Mouse (Mus musculus) intestine, embryonic 14.5 days (tissue): ENCODE measurements around the gene Ubxn11. TPM values are rescaled to one million over a fixed set of nuclear protein-coding genes. Genes with fewer than 3 reads are reported as not detected.
A peak's percentile ranks its signal among the peaks of the same experiment; 100 is the strongest.

ENCODE experiments used
- ATAC-seq: fragments of 200-750 bp; cut with Nextera tagmentation; replicated peaks from 2 replicates; pipeline ENCODE4 v1.8.0; 2017; ENCODE audit warnings: low read depth, moderate number of reproducible peaks, moderate TSS enrichment, moderate library complexity; ENCODE audit not compliant: low FRiP score, low TSS enrichment
- DNase-seq: peaks from one replicate; pipeline ENCODE4 v3.0.0-alpha.2; 2018; ENCODE audit warnings: low spot score
- H3K27ac ChIP-seq: fragments of 300-500 bp; sonication (generic); 2 replicates; pipeline ENCODE4 v1.5.1; 2014; ENCODE audit warnings: low read depth, mild to moderate bottlenecking, control low read depth
- H3K27me3 ChIP-seq: fragments of 300-500 bp; sonication (generic); replicated peaks from 2 replicates; pipeline ENCODE4 v1.6.1; 2014; ENCODE audit warnings: low read length, control low read depth; ENCODE audit not compliant: control insufficient read depth, insufficient read depth
- H3K36me3 ChIP-seq: fragments of 300-500 bp; sonication (generic); 2 replicates; pipeline ENCODE4 v1.6.1; 2014; ENCODE audit warnings: low read length, control low read depth; ENCODE audit not compliant: control insufficient read depth, insufficient read depth
- H3K4me1 ChIP-seq: fragments of 300-500 bp; sonication (generic); replicated peaks from 2 replicates; pipeline ENCODE4 v1.6.1; 2014; ENCODE audit warnings: low read length, control low read depth, mixed read lengths; ENCODE audit not compliant: control insufficient read depth, insufficient read depth
- H3K4me2 ChIP-seq: fragments of 300-500 bp; sonication (generic); 2 replicates; pipeline ENCODE4 v1.6.1; 2014; ENCODE audit warnings: low read length
- H3K4me3 ChIP-seq: fragments of 300-500 bp; sonication (generic); 2 replicates; pipeline ENCODE4 v1.5.1; 2014; ENCODE audit warnings: low read depth, low read length, control low read depth, mixed read lengths
- H3K9ac ChIP-seq: fragments of 300-500 bp; sonication (generic); 2 replicates; pipeline ENCODE4 v1.6.1; 2014; ENCODE audit warnings: mild to moderate bottlenecking, low read length
- H3K9me3 ChIP-seq: fragments of 300-500 bp; sonication (generic); 2 replicates; pipeline ENCODE4 v1.6.1; 2016; ENCODE audit warnings: low read length, control low read depth; ENCODE audit not compliant: control insufficient read depth
- WGBS: fragments of 180-500 bp; shearing (Covaris S2); extraction: QIAGEN DNeasy Blood & Tissue Kit; methylation state at CpG from one replicate; pipeline ENCODE4 v1.1.7; 2014; 5-methylcytosine and 5-hydroxymethylcytosine counted together
- polyA plus RNA-seq: library from polyadenylated mRNA; unstranded; fragments of >200 nt; fragmentation: Nextera tagmentation; extraction: Ambion mirVana; gene quantifications from 2 replicates; pipeline ENCODE4 v1.2.1, GENCODE M21; 2014

Ubxn11 gene
- 5.7 and 8.1 TPM in 2 replicates for polyA plus RNA-seq

- ATAC-seq = peak; percentile 91
- Histone ChIP-seq H3K9me3 (no peaks in the 10 kb centered on the region), H3K4me1 (0 out of 2 replicates have a peak, but pooled peaks cover 2% of the 10 kb centered on the region), H3K27ac (no peak within 1 kb of the TSS), H3K27me3 (no peaks in the 10 kb centered on the region), H3K9ac (peak within 1 kb of the TSS; percentile 31), H3K36me3 (no peaks in the 10 kb centered on the region), H3K4me2 (peak within 1 kb of the TSS; percentile 60), H3K4me3 (peak within 1 kb of the TSS; percentile 50)
- 18% methylated on average over 34 of the region's 34 CpGs for WGBS
- peak; percentile 88 for DNase-seq
These were observed at the start of gene Ubxn11 for GRCm38 (mm10) chr4:134101979-134102741. Ubxn11 (plus strand) TSS chr4:134102570.

DNA sequence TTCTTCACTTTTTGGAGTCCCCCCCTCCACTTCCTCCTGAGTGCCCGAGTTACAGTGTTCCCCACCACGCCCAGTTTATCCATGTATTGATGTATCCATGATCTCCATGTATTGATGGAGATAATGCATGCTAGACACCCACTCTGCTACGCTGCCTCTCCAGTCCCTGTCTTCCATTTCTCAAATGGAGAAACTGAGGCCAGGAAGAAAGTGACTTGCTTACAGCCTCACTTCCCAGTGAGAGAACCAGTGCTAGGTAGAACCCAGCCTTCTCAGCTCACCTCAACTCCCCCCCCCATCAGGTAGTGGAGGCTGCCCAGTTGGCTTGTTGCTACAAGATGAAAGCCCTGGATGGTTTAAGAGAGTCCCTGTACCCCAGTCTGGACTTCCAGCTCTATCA, 48.8 kb upstream of the Ubxn11 start, which contains the start of gene Zfp683:
TSS of gene Zfp683 (plus strand) at position 301 of the 400 bp plus-strand sequence.
- H3K4me1 ChIP-seq = peaks cover 7% of the 10 kb centered on the region; the same call in 1 of the 2 replicates
- no peaks in the 10 kb centered on the region for H3K27me3 ChIP-seq
- WGBS = 89% methylated on average over 3 of the region's 3 CpGs
- no peak within 1 kb of the TSS for H3K4me2 ChIP-seq
- H3K27ac ChIP-seq = no peak within 1 kb of the TSS
- H3K9ac ChIP-seq = no peak within 1 kb of the TSS
- 0 out of 2 replicates have a peak, but pooled peaks cover 3% of the 10 kb centered on the region for H3K9me3 ChIP-seq
- H3K4me3 ChIP-seq = no peak within 1 kb of the TSS
- H3K36me3 ChIP-seq = no peaks in the 10 kb centered on the region
- ATAC-seq (no peak), DNase-seq (no peak)

- 27% methylated on average over 14 of the region's 14 CpGs for WGBS
- H3K4me1 ChIP-seq = peaks cover 6% of the 10 kb centered on the region
- no peak overlapping the region for H3K4me3 ChIP-seq
- ATAC-seq = no peak
- no peak overlapping the region for H3K27ac ChIP-seq
- H3K9ac ChIP-seq = no peak overlapping the region
- no peak for DNase-seq
- H3K9me3 ChIP-seq = no peaks in the 10 kb centered on the region
- no peaks in the 10 kb centered on the region for H3K36me3 ChIP-seq
- no peaks in the 10 kb centered on the region for H3K27me3 ChIP-seq
- H3K4me2 ChIP-seq = peak overlapping the region; percentile 38
These were observed 44.1 kb upstream of the Ubxn11 start for GRCm38 (mm10) chr4:134058166-134058715.

DNA sequence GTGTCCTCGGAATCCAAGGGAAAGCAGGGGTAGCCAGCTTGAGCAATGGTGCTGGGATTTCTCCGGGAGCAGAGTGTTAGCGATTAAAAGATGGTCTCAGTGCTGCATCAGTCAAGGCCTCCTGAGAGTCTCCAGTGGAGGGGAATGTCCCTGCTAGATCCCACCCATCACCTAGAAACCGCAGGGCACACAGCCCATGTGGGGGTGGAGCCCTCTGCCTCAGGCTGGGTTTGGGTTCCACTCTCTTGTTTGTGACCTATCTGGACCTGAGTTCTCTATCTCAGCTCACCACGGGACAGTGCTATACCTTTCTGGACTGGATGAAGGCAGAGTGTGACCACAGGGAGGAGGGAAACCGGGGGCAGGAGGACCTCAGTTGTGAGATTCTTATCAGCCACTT, 43.5 kb upstream of the Ubxn11 start:
- Histone ChIP-seq H3K4me2 (no peak overlapping the region), H3K9ac (no peak overlapping the region), H3K27me3 (no peaks in the 10 kb centered on the region), H3K36me3 (no peaks in the 10 kb centered on the region), H3K4me1 (peaks cover 6% of the 10 kb centered on the region), H3K4me3 (no peak overlapping the region), H3K27ac (no peak overlapping the region), H3K9me3 (no peaks in the 10 kb centered on the region)
- ATAC-seq (no peak), DNase-seq (no peak)
- 75% methylated on average over 6 of the region's 6 CpGs for WGBS

DNA sequence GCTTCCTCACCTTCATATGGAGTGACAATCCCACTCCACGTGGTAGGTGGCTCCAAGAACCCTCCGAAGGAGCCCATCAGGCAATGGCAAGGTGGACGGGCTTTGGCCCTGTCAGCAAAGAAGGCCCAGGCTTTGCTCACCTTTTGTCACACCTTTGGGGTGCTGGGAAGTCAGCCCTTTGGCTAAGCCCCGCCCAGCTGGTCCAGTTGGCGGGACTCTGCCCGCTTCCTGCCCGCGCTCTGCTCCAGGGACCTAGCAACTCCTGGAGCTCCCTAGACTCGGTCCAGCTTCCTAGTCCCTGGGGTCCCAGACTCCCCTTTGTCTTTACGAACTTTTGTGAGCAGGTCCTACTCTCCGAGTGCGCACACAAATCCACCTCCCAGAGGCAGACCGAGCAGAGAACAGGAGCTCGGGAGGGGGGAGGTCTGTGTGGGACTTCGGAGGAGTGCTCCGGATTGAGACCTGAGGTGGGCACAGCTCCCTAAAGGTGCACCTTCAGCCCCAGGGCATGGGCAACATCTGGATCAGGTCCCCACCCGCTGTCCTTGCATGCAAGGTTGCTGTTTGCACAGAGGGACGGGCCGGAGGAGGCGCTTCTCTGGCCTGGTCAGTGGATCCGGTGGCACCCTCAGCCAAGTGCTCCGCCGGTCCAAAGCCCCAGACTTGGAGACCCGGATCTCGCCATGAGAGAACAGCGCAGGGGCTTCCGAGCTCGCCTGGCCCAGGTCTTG, 42.1 kb upstream of the Ubxn11 start, which contains the start of gene Crybg2:
TSS of gene Crybg2 (plus strand) at position 681 of the 731 bp plus-strand sequence.
- no peaks in the 10 kb centered on the region for H3K36me3 ChIP-seq
- H3K27ac ChIP-seq = no peak within 1 kb of the TSS
- 49% methylated on average over 28 of the region's 28 CpGs for WGBS
- DNase-seq = no peak
- H3K9me3 ChIP-seq = no peaks in the 10 kb centered on the region
- peaks cover 6% of the 10 kb centered on the region for H3K4me1 ChIP-seq
- H3K27me3 ChIP-seq = peaks cover 4% of the 10 kb centered on the region
- H3K4me2 ChIP-seq = no peak within 1 kb of the TSS
- H3K4me3 ChIP-seq = no peak within 1 kb of the TSS
- ATAC-seq = no peak
- H3K9ac ChIP-seq = no peak within 1 kb of the TSS

DNA sequence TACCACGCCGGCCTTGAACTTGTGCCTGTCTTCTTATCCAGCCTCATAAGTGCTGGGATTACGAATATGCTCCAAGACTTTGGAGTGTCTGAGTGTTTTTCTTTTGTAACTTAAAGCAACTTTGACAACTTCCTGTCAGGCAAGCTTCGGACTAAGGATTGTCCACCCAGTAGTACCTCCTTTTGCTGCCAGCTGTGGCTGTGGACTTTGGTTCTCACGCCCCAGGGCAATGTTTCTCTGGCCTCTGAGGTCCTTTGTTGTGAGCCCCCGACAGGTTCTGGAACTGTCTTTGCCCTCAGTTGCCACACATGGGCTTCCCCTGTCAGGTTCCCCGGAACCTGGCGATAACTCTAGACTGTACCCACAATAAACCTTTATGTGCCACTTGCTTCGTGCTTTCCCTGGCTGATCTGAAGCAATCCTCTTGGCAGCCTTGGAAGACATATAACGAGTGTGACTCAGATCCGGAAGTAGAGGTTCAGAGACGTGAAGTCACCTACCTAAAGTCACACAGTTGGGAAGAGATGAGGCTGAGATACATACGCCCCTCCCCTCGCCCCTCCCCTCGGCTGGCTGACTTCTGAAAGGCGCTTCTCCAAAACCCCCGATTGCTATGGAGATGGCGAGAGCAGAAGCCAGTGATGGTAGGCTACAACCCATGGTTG, 41.1 kb upstream of the Ubxn11 start:
- Histone ChIP-seq H3K27me3 (peaks cover 8% of the 10 kb centered on the region), H3K4me2 (no peak overlapping the region), H3K27ac (no peak overlapping the region), H3K36me3 (no peaks in the 10 kb centered on the region), H3K4me1 (peaks cover 6% of the 10 kb centered on the region), H3K9me3 (no peaks in the 10 kb centered on the region), H3K4me3 (no peak overlapping the region), H3K9ac (no peak overlapping the region)
- 55% methylated on average over 18 of the region's 18 CpGs for WGBS
- ATAC-seq (no peak), DNase-seq (no peak)

DNA sequence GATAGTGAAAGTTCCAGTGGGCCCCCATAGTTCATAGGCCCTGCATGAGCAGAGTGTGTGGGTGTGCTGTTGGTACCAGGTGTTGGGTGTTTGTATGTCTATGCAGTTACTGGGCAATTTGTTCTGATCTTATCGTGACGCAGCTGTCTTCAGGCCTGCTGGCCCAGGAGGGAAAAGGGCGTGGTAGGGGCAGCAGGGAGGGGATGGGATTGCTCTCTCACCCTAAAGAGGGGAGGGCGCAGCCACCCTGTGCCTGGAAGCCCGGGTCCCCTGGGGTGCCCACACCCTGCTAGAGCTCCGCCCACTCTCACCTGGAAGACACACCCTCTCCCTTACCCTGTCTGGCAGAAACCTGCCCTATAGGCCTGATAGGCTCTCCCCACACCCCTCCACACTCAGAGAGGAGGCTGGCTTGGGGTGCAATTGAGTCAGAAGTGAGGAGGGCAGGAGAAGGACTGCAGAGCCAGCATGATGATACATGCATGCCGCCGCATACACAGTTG, 40.4 kb upstream of the Ubxn11 start:
- no peak overlapping the region for H3K27ac ChIP-seq
- ATAC-seq = peak; percentile 73
- H3K9me3 ChIP-seq = no peaks in the 10 kb centered on the region
- 39% methylated on average over 7 of the region's 8 CpGs for WGBS
- H3K4me3 ChIP-seq = no peak overlapping the region
- no peak overlapping the region for H3K4me2 ChIP-seq
- H3K4me1 ChIP-seq = peaks cover 6% of the 10 kb centered on the region
- H3K9ac ChIP-seq = no peak overlapping the region
- H3K27me3 ChIP-seq = peaks cover 8% of the 10 kb centered on the region
- no peak for DNase-seq
- no peaks in the 10 kb centered on the region for H3K36me3 ChIP-seq

- Histone ChIP-seq H3K4me3 (no peak overlapping the region), H3K27me3 (peaks cover 8% of the 10 kb centered on the region), H3K27ac (no peak overlapping the region), H3K9me3 (no peaks in the 10 kb centered on the region), H3K36me3 (no peaks in the 10 kb centered on the region), H3K4me2 (no peak overlapping the region), H3K9ac (no peak overlapping the region), H3K4me1 (peaks cover 6% of the 10 kb centered on the region)
- 60% methylated on average over 6 of the region's 8 CpGs for WGBS
- DNase-seq (no peak), ATAC-seq (no peak)
These were observed 39.8 kb upstream of the Ubxn11 start for GRCm38 (mm10) chr4:134062561-134062960.
